Mouse (Mus musculus) testis, postnatal 10 days (tissue): ENCODE measurements at regions not wholly inside any gene's neighbourhood (a gene's known extent, or its start where the extent isn't known, plus 50 kb on each side); places are given as distances from the start of the nearest gene placed in this dataset.
"Not testable (repeated sequence)": the region's sequence is repeated elsewhere in the genome, so short reads cannot be mapped to it uniquely, and the experiment has no call there.

Source experiments
- DNase-seq: peaks from one replicate; pipeline ENCODE4 v3.0.0; 2021; ENCODE audit warnings: low spot score

GRCm38 (mm10) chr9:11441241-11441997 is 536.8 kb upstream of the Cntn5 start:
- not testable (repeated sequence) for DNase-seq

GRCm38 (mm10) chr9:11436443-11437167 is 532.0 kb upstream of the Cntn5 start:
- no peak for DNase-seq

GRCm38 (mm10) chr9:11436014-11436413 is 531.4 kb upstream of the Cntn5 start:
- no peak for DNase-seq

- peak; percentile 51 for DNase-seq
Measured at GRCm38 (mm10) chr9:11435019-11435418, 530.4 kb upstream of the Cntn5 start.

- DNase-seq, result no peak
Measured at GRCm38 (mm10) chr9:11426473-11426872, 521.9 kb upstream of the Cntn5 start.

- no peak for DNase-seq
Measured at GRCm38 (mm10) chr9:11396829-11397228, 492.3 kb upstream of the Cntn5 start.

GRCm38 (mm10) chr9:11381648-11382075 is 477.1 kb upstream of the Cntn5 start:
- no peak for DNase-seq

GRCm38 (mm10) chr9:11380531-11380930 is 476.0 kb upstream of the Cntn5 start:
- no peak for DNase-seq

- DNase-seq, result no peak
Measured at GRCm38 (mm10) chr9:11378046-11378445, 473.5 kb upstream of the Cntn5 start.

- DNase-seq, result no peak
Measured at GRCm38 (mm10) chr9:11377586-11377985, 473.0 kb upstream of the Cntn5 start.

- no peak for DNase-seq
Measured at GRCm38 (mm10) chr9:11373294-11373903, 468.8 kb upstream of the Cntn5 start.

- no peak for DNase-seq
Measured at GRCm38 (mm10) chr9:11368056-11368455, 463.5 kb upstream of the Cntn5 start.

GRCm38 (mm10) chr9:11328900-11329299 is 424.3 kb upstream of the Cntn5 start:
- DNase-seq, result no peak

GRCm38 (mm10) chr9:11317221-11317620 is 412.6 kb upstream of the Cntn5 start:
- no peak for DNase-seq

GRCm38 (mm10) chr9:11297116-11297515 is 392.5 kb upstream of the Cntn5 start:
- not testable (repeated sequence) for DNase-seq

GRCm38 (mm10) chr9:11285135-11285534 is 380.6 kb upstream of the Cntn5 start:
- DNase-seq, result no peak

GRCm38 (mm10) chr9:11284549-11284948 is 380.0 kb upstream of the Cntn5 start:
- no peak for DNase-seq

- no peak for DNase-seq
Measured at GRCm38 (mm10) chr9:11279409-11280127, 375.0 kb upstream of the Cntn5 start.

GRCm38 (mm10) chr9:11277810-11278209 is 373.2 kb upstream of the Cntn5 start:
- DNase-seq, result peak; percentile 32

- DNase-seq, result peak; percentile 30
Measured at GRCm38 (mm10) chr9:11276966-11277365, 372.4 kb upstream of the Cntn5 start.

- DNase-seq, result no peak
Measured at GRCm38 (mm10) chr9:11256848-11257247, 352.3 kb upstream of the Cntn5 start.

GRCm38 (mm10) chr9:11206829-11207228 is 302.3 kb upstream of the Cntn5 start:
- DNase-seq, result no peak
